14 mouse cellular contexts compared by ENCODE assay signal in the genomic region with DNA sequence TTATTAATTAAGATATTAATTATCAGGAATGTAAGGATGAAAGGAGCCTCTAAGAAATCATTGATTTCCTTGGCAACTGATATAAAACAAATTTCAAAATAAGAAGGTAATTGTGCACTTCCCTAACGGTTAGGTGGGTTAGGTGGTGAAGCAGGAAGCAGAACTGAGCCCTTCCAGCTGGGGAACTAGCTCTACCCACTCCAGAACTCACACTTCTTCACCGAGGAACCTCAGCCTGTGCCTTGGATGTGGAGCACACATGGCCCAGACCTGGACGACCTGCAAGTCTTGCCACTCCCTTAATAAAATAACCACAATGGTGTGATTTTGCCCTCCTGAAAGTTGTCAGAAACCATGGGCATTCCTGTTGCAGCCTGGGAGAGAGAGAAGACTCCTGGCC.
"Had no signal": no experiment of that assay in that cellular context is flagged by ENCODE, and none has a peak within 500 bp of the region (broad histone marks: within the 10 kb centered on the region; RNA-seq: fewer than 3 reads in every experiment).

No protein-coding gene starts in this region.

- H3K9ac ChIP-seq: liver, embryonic 14.5 days; neural tube, embryonic 13.5 days had no signal

- ATAC-seq: intestine, postnatal 0 days; midbrain, embryonic 16.5 days had no signal

- H3K27me3 ChIP-seq: neural tube, embryonic 13.5 days had no signal

- DNase-seq: kidney, adult 8-10 months; kidney, postnatal 36 days; left cerebral cortex, postnatal 4 days; lung, adult 18-20 months; retina, postnatal 1 day; right cerebral cortex, postnatal 4 days; spleen, adult 18-20 months; thymus, postnatal 4 days had no signal

- H3K4me2 ChIP-seq: neural tube, embryonic 13.5 days had no signal

- H3K9me3 ChIP-seq: midbrain, embryonic 10.5 days; neural tube, embryonic 13.5 days had no signal

- H3K4me3 ChIP-seq: layer of hippocampus, adult 2 months; midbrain, embryonic 10.5 days; neural tube, embryonic 13.5 days had no signal

- H3K36me3 ChIP-seq: midbrain, embryonic 10.5 days; neural tube, embryonic 13.5 days had no signal

- H3K27ac ChIP-seq: layer of hippocampus, adult 2 months; liver, embryonic 14.5 days; neural tube, embryonic 13.5 days had no signal
